Mouse (Mus musculus): Measurements from ENCODE around the gene Syde2.

The Syde2 gene

GRCm38 (mm10) chr3:146011544-146012218 is 24.0 kb downstream of the Syde2 start:
- no peak for DNase-seq (ENCODE audit: low spot score in 2 of 2)

DNA sequence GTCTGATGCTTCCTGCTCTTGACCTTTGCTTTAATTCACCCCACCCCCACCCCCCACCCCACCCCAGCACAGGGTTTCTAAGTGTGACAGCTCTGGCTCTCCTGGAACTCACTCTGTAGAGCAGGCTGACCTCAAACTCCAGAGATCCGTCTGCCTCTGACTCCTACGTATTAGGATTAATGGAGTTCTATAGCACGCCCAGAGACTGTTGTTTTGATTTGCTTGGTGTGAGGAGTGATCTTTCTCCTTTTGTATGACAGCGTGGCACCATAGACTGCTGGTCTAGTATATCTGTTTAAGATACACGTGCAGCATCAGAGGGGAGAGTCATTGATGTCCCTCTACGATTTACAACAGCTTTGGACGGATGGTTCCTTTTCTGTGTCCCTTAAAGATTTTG is 25.8 kb downstream of the Syde2 start:
- DNase-seq (ENCODE audit: low spot score in 2 of 2): no peak

DNA sequence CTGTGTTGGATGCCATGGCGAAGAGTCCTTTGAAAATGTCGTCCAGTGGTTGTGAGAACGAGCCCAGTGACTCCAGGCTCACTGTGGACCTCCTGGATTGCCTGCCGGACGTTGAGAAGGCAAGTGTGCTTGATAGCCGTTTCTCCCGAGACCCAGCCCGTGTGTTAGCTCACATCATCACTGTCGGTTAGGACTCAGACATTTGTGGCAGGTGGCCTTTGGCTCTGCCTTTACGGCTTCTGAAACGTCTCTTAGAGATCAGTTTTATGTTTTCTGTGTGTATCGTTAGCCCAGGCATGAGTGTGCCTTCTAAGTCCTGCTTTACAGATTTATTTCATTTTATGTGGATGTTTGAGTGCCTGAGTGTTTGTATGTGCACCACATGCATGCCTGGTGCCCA is 26.7 kb downstream of the Syde2 start:
- no peak for DNase-seq (ENCODE audit: low spot score in 2 of 2)

DNA sequence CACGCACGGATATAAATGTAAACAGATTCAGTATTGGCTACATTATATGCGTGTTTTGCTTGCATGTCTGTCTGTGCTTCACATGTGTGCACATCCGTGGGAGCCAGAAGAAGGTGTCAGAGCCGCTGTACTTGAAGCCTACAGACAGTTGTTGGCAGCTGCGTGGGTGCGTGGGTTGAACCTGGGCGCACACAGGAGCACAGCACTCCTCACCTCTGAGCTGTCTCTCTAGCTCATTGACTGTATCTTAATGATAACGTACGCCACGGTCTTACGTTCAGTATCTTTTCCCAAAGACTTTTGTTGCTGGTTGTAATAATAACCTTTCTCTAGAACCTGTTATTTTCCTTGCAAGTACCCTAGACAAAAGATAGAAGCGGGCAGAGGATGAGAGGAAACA is 29.3 kb downstream of the Syde2 start:
- DNase-seq (ENCODE audit: low spot score in 2 of 2): no peak

GRCm38 (mm10) chr3:146017521-146017920 is 29.9 kb downstream of the Syde2 start:
- DNase-seq (ENCODE audit: low spot score in 2 of 2): no peak

- no peak for DNase-seq (ENCODE audit: low spot score in 2 of 2)
Measured at GRCm38 (mm10) chr3:146022232-146022631, 34.6 kb downstream of the Syde2 start.

GRCm38 (mm10) chr3:146024746-146025145 is 37.1 kb downstream of the Syde2 start:
- no peak for DNase-seq (ENCODE audit: low spot score in 2 of 2)

GRCm38 (mm10) chr3:146025499-146025898 is 37.8 kb downstream of the Syde2 start:
- no peak for DNase-seq (ENCODE audit: low spot score in 2 of 2)

DNA sequence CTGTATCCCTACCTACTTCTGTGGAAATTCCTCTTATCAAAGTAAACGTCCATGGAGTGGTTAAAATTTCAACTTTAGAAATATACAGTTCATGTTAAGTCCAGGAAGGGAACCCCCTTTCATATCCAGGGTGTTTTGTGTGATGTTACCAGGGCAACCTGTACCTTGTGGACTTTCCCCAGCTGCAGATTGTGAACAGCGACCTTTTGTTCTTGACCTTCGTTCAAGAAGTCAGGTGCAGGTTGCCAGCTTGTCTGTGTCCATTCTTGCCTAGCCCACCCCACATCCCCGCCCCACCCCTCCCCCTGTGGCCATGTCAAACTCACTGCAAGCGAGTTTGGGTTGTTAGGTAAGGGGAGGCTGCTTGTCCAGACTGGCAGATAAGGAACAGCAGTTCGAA is 39.4 kb downstream of the Syde2 start:
- DNase-seq (ENCODE audit: low spot score in 2 of 2): no peak

DNA sequence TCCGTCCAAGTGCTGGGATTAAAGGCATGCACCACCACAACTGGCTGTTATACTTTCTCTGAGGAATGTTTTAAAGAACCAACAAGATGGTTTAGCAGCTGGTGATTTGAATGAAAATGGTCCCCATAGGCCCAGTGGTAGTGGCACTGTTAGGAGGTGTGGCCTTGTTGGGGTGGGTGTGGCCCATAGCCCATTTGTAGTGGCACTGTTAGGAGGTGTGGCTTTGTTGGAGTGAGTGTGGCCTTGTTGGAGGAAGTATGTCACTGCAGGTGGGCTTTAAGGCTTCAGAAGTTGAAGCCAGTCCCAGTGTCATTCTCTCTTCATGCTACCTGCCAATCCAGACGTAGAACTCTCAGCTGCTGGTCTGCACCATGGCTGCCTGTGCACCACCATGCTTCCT is 40.7 kb downstream of the Syde2 start:
- no peak for DNase-seq (ENCODE audit: low spot score in 2 of 2)

- DNase-seq (ENCODE audit: low spot score in 2 of 2): no peak
Measured at GRCm38 (mm10) chr3:146029234-146029633, 41.6 kb downstream of the Syde2 start.

DNA sequence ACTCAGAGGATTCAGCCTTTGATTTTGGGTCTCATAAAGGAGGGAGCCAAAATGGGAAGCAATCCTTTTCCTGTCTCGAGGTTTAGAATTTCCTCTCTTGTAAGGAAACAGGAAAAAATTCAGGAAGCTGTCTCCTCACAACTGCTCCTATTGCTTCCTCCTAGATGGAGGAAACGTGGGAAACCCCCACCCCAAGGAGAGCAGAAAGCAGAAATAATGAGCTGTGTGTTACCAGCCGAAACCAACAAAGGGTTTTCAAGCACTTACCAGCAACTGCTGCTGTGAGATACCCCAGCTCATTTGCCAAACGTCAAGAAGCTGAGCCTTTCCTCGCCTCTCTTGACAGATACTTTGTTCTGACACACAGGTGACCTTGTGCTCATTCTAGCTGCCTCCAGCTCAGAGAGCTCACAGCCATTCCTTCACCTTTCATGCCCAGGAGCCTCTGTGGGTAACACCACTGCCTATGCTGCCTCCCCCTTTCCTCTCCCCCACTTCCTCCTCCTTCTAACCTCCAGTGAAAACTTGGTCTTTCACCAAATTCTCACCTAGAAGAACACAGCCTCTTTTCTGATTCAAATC is 42.7 kb downstream of the Syde2 start:
- no peak for DNase-seq (ENCODE audit: low spot score in 2 of 2)

DNA sequence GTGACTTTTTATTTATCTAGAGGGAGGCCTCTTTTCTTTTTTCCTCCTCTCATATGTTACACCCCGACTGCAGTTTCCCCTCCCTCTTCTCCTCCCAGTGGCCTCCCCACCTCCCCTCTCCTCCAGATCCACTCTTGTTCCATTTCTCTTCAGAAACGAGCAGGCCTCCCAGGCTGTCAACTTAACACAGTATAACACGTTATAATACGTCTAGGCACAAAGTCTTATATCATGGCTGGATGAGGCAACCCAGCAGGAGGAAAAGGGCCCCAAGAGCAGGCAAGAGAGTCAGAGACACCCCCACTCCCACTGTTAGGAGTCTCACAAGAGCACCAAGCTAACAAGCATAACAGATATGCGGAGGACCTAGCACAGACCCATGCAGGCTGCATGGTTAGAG is 45.3 kb downstream of the Syde2 start:
- DNase-seq (ENCODE audit: low spot score in 2 of 2): no peak

- DNase-seq (ENCODE audit: low spot score in 2 of 2): no peak
Measured at GRCm38 (mm10) chr3:146037906-146038305, 50.2 kb downstream of the Syde2 start.

DNA sequence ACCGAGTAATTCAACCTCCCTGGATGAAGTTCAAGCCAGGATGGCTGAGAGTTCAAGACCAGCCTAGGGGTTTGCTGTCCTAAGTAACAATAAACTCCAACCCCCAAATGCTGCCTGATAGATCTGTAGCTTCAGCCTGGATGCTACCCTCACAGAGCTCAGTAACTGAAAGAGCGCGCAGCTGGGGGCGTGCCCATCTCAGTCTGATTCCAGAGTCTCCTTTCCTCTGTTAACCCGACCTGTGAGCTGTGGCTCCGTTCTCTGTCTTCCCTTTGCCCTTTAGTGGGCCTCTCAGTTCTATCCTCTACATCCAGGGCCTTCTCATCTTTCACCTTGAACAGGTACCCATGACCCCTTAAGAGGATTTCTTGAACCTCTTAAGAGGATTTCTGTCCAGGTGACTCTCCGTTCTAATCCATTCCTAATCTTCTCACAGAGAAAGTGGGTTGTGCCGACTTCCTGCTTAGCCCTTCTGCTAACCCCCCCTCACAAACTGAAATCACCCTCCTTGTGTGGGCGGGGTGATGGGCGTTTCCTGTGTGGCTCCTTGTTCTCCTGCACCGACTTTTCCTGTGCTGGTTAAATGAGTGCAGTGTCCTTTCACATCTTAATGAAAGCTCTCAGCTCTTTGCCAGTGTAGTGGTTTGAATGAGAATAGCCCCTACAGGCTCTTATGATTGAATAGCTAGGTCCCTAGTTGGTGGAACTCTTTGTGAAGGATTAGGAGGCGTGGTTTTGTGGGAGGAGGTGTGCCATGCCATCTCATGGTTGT is 51.6 kb downstream of the Syde2 start:
- DNase-seq (ENCODE audit: low spot score in 2 of 2): no peak

GRCm38 (mm10) chr3:146041382-146041781 is 53.7 kb downstream of the Syde2 start:
- peak; percentile 47 to 57 for DNase-seq (ENCODE audit: low spot score in 2 of 2)

DNA sequence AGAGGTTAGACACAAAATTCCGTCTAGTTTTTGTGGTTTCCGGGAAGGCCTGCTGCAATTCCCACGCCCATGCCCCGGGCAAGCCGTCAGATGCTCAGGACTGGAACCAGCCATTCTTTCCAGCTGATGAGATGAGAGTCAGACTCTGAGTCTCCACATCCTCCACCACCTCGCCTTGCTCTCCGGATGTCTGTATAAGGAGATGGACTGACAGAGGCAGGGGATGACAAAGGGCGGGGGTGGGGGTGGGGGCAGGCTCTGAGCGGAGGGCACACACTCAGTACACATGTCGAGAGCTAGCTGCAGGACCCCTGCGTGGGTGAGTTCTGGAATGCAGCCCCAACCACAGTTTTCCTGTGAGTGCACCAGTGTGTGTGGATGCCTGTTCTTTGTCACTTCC is 57.3 kb downstream of the Syde2 start:
- DNase-seq (ENCODE audit: low spot score in 2 of 2): peak in 1 of 2 experiments; percentile 8

- no peak for DNase-seq (ENCODE audit: low spot score in 2 of 2)
Measured at GRCm38 (mm10) chr3:146046076-146046475, 58.4 kb downstream of the Syde2 start.

GRCm38 (mm10) chr3:146047704-146048207 is 60.1 kb downstream of the Syde2 start:
- peak; percentile 21 to 44 for DNase-seq (ENCODE audit: low spot score in 2 of 2)

DNA sequence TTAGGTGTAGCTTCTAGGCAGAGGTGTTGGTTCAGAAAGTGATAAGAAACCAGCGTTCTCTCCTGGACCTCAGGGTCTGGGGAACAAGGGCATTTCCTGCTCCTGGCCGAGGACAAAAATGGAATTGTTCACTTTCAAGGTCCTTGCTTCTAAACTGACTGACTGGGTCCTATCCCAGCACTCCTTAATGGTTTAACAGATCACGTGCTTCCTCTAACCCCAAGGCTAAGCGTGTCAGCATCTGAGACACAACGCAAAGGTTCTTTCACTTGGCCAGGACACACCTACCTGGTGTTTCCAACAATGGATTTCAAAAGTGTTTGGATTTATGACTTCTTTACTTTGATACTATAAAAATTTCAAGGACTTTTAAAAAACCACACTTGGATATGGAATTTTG is 62.3 kb downstream of the Syde2 start:
- no peak for DNase-seq (ENCODE audit: low spot score in 2 of 2)

GRCm38 (mm10) chr3:146051277-146052007 is 63.8 kb downstream of the Syde2 start:
- no peak for DNase-seq (ENCODE audit: low spot score in 2 of 2)

Data from heart, adult 9 months (tissue).